Mouse (Mus musculus) leukemia stem cell, adult 10-12 weeks (primary cell): Measurements from ENCODE around the gene Sh3bgrl3. TPM values are rescaled to one million over a fixed set of nuclear protein-coding genes. Genes with fewer than 3 reads are reported as not detected.

ENCODE experiments used
- polyA plus RNA-seq: library from polyadenylated mRNA; stranded (reverse); fragments of >175 nt; gene quantifications from 2 replicates; pipeline ENCODE4 v1.2.3, GENCODE M21; 2012; ENCODE audit warnings: low replicate concordance

The Sh3bgrl3 gene
- polyA plus RNA-seq, result 32.8 and 98.2 TPM in 2 replicates

GRCm38 (mm10) chr4:134128221-134128982 lies at the start of gene Sh3bgrl3:
Gene Sh3bgrl3, minus strand, starts transcription at chr4:134128789.

GRCm38 (mm10) chr4:134101979-134102741 lies 26.4 kb downstream of the Sh3bgrl3 start, which contains the start of gene Ubxn11:
Gene Ubxn11, plus strand, starts transcription at chr4:134102570.

GRCm38 (mm10) chr4:134094923-134095547 lies 33.6 kb downstream of the Sh3bgrl3 start, which contains the start of gene Cd52:
Gene Cd52, minus strand, starts transcription at chr4:134095082.

Other genes starting within 250 kb of the Sh3bgrl3 start
- gene Rps6ka1, start 241.0 kb downstream of the Sh3bgrl3 start, polyA plus RNA-seq, result 45.3 and 63.8 TPM in 2 replicates
- gene Hmgn2, start 160.1 kb downstream of the Sh3bgrl3 start, polyA plus RNA-seq, result 242 and 338 TPM in 2 replicates
- 21.6 and 41.7 TPM in 2 replicates for gene Dhdds, start 127.9 kb downstream of the Sh3bgrl3 start, polyA plus RNA-seq
- 1.4 TPM in 1 of 2 replicates, not detected in the other for gene Lin28a, start 109.9 kb downstream of the Sh3bgrl3 start, polyA plus RNA-seq
- gene Zfp683, start 75.0 kb downstream of the Sh3bgrl3 start, polyA plus RNA-seq, result 0.19 and 0.39 TPM in 2 replicates
- gene Crybg2, start 68.0 kb downstream of the Sh3bgrl3 start, polyA plus RNA-seq, result 0.10 TPM in 1 of 2 replicates, not detected in the other
- 37.5 and 134 TPM in 2 replicates for gene Cd52, start 33.7 kb downstream of the Sh3bgrl3 start, polyA plus RNA-seq
- gene Ubxn11, start 26.2 kb downstream of the Sh3bgrl3 start, polyA plus RNA-seq, result 5.3 and 17.0 TPM in 2 replicates
- 12.9 and 72.9 TPM in 2 replicates for gene Cep85, start 58.3 kb upstream of the Sh3bgrl3 start, polyA plus RNA-seq
- not detected in 2 replicates for gene Gm7534, start 74.2 kb upstream of the Sh3bgrl3 start, polyA plus RNA-seq
- not detected in 2 replicates for gene Catsper4, start 98.6 kb upstream of the Sh3bgrl3 start, polyA plus RNA-seq
- gene Cnksr1, start 109.6 kb upstream of the Sh3bgrl3 start, polyA plus RNA-seq, result 0.11 and 0.14 TPM in 2 replicates
- gene E130218I03Rik, start 114.9 kb upstream of the Sh3bgrl3 start, polyA plus RNA-seq, result not detected in 2 replicates
- gene Zfp593, start 116.8 kb upstream of the Sh3bgrl3 start, polyA plus RNA-seq, result 34.9 and 47.9 TPM in 2 replicates
- gene Gm30191, start 118.1 kb upstream of the Sh3bgrl3 start, polyA plus RNA-seq, result not detected in 2 replicates
- gene Grrp1, start 125.3 kb upstream of the Sh3bgrl3 start, polyA plus RNA-seq, result 4.2 and 4.6 TPM in 2 replicates
- gene Pdik1l, start 159.1 kb upstream of the Sh3bgrl3 start, polyA plus RNA-seq, result 2.9 and 4.8 TPM in 2 replicates
- gene Trim63, start 186.3 kb upstream of the Sh3bgrl3 start, polyA plus RNA-seq, result 0.09 TPM in 1 of 2 replicates, not detected in the other
- 0.28 TPM in 1 of 2 replicates, not detected in the other for gene Slc30a2, start 214.4 kb upstream of the Sh3bgrl3 start, polyA plus RNA-seq